Mouse (Mus musculus): ENCODE measurements around the gene Gm2431. TPM values are rescaled to one million over a fixed set of nuclear protein-coding genes. Genes with fewer than 3 reads are reported as not detected.
"Not testable (repeated sequence)": the region's sequence is repeated elsewhere in the genome, so short reads cannot be mapped to it uniquely, and the experiment has no call there.

Gene Gm2431
- not detected for total RNA-seq (2021)
- long read RNA-seq, experiment 1 = 0 reads
- long read RNA-seq, experiment 2 = 0 reads

DNA sequence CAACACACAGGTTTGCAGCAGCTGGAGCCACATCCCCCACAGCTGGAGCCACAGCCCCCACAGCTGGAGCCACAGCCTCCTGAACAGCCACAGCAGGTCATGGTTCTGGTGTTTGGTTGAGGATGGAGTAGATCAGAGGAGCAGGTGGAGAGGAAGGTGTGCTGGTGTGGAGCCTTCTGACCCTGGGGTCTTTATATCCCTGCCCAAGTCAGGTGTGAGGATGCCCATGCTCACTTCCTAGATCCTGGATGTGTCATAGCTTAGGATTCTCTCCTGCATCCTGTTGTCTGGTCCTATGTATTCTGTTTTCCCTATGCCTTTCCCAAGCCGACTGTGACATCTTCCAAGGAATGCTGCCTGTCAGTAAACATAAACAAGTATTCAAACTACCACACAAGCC, at the start of gene Gm2431:
Gene Gm2431, minus strand, starts transcription at position 101 of the 400 bp plus-strand sequence.
- not testable (repeated sequence) for DNase-seq

DNA sequence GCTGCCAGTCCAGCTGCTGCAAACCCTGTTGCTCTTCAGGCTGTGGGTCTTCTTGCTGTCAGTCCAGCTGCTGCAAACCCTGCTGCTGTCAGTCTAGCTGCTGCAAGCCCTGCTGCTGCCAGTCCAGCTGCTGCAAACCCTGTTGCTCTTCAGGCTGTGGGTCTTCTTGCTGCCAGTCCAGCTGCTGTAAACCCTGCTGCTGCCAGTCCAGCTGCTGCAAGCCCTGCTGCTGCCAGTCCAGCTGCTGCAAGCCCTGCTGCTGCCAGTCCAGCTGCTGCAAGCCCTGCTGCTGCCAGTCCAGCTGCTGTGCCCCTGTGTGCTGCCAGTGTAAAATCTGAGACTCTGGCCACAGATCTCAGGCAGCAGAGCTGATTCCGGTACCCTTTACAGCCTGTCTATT, 45.8 kb upstream of the Gm2431 start:
- not testable (repeated sequence) for DNase-seq

- DNase-seq = no peak
Observed at GRCm38 (mm10) chr7:142303249-142303648, 45.1 kb upstream of the Gm2431 start, which contains the start of gene Krtap5-4. TSS of gene Krtap5-4 (plus strand) at chr7:142303549.

DNA sequence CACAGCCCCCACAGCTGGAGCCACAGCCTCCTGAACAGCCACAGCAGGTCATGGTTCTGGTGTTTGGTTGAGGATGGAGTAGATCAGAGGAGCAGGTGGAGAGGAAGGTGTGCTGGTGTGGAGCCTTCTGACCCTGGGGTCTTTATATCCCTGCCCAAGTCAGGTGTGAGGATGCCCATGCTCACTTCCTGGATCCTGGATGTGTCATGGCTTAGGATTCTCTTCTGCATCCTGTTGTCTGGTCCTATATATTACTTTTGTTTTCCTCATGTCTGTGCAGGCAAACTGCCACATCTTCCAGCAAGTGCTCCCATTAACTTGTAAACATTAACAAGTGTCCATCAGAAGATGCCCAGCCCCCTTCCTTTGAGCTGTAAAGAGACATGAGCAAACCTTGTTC, 38.9 kb upstream of the Gm2431 start, which contains the start of gene Krtap5-1:
Gene Krtap5-1, minus strand, starts transcription at position 101 of the 400 bp plus-strand sequence.
- not testable (repeated sequence) for DNase-seq

DNA sequence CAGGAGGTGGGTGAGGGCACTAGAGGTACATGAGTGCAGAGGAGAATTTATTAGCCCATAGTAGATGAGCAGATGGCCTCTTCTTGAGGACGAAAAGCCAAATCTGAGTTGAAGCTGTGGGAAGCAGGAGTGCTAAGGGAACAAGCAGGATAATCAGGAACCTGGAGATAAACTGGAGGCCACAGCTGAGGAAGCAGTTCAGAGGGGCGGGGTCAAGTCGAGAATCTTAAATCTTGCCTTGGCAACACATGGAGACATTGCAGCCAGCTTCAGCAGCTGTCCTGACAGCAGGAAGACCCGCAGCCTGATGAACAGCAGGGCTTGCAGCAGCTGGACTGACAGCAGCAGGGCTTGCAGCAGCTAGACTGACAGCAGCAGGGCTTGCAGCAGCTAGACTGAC, 38.0 kb upstream of the Gm2431 start:
- peak; percentile 12 for DNase-seq

DNA sequence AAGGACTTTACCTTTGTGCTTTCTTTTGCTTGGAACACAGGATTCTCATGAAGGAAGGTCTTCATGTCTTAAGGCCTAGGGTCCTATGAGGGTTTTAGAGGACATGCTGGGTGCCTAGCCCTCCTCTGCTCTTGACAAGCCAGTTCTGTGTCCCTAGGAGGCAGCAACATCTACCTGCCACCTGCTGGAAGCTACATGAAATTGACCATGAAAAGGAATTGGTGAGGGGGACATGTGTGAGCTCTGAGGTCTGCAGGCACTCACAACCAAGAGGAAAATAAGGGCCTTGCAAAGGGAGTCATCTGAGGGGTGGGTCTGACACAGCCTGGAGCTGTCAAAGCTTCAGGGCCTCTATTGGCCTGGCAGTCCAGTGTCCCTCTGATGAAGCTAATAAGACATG, 37.3 kb upstream of the Gm2431 start:
- DNase-seq = no peak

GRCm38 (mm10) chr7:142293851-142294250, 35.7 kb upstream of the Gm2431 start:
- peak; percentile 54 for DNase-seq

- not testable (repeated sequence) for DNase-seq
Observed at GRCm38 (mm10) chr7:142285910-142286612, 27.9 kb upstream of the Gm2431 start.

DNA sequence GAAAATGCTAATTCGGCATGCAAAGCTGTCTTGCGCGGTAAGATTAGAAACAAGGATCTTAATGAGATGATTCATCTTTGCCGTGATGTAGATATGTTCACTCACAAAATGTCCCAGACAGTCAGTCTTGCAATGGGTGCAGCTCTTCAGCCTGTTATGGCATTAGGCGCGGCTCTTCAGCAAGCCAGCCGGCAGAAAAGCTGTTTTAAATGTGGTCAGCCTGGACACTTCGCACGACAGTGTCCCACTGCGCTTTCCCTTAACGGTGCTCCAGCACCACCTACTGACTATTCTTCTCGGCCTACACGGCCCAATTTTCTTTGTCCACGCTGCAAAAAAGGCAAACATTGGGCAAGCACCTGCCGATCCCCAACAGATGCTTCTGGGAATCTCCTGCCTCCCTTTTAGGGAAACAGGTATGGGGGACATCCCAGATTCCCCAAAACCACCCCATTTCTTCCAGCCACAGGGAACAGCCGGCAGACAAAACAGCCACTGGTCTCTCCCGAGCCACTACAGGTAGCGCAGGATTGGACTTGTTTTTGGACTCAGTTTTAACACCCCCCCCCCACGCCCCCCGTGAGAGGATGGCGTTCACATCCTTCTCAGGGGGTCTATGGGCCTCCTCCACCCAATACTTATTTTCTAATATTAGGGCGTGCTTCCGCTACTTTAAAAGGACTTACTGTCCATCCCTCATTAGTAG, 27.1 kb upstream of the Gm2431 start:
- peak; percentile 68 for DNase-seq

GRCm38 (mm10) chr7:142284615-142285080, 26.5 kb upstream of the Gm2431 start:
- DNase-seq = peak; percentile 95

GRCm38 (mm10) chr7:142284023-142284591, 26.0 kb upstream of the Gm2431 start:
- DNase-seq = peak; percentile 70

- DNase-seq = peak; percentile 31
Observed at GRCm38 (mm10) chr7:142282847-142283246, 24.7 kb upstream of the Gm2431 start.

DNA sequence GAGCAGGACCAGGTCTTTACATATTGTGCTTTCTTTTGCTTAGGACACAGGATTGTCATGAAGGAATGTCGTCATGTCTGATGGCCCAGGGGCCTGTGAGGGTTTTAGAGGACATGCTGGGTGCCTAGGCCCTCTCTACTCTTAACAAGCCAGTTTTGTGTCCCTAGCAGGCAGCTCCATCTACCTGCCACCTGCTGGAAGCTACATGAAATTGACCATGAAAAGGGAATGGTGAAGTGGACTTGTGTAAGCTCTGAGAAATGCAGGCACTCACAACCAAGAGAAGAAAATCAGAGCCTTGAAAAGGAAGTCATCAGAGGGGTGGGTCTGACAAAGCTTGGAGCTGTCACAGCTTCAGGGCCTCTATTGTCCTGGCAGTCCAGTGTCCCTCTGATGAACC, 21.1 kb upstream of the Gm2431 start:
- not testable (repeated sequence) for DNase-seq

GRCm38 (mm10) chr7:142278183-142278582, 20.0 kb upstream of the Gm2431 start:
- DNase-seq = peak; percentile 83

DNA sequence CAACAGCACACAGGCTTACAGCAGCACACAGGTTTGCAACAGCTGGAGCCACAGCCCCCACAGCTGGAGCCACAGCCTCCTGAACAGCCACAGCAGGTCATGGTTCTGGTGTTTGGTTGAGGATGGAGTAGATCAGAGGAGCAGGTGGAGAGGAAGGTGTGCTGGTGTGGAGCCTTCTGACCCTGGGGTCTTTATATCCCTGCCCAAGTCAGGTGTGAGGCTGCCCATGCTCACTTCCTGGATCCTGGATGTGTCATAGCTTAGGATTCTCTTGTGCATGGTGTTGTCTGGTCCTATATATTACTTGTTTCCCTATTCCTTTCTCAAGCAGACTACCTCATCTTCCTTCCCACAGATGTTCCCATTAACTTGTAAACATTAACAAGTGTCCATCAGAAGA, 16.1 kb upstream of the Gm2431 start, which contains the start of gene Gm4559:
Gene Gm4559, minus strand, starts transcription at position 101 of the 400 bp plus-strand sequence.
- DNase-seq = not testable (repeated sequence)

DNA sequence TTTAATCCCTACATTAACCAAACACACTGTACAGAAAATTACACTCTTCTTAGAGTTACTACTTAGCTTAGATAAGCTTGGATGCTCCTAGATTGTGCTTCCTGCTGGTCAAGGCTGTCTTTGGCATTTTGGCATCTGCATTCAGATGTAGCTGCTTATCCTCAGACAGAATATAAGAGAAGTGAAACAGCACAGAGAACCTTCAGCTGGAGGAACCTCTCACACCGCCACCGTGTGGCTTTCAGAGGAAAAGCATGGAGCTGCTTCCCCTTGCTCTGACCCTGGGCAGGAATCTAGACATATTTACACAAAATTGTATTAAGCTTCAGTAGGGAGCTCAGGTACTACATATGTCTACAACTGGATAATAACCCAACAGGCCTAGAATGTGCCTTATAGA, 2.6 kb downstream of the Gm2431 start:
- DNase-seq = peak; percentile 54

DNA sequence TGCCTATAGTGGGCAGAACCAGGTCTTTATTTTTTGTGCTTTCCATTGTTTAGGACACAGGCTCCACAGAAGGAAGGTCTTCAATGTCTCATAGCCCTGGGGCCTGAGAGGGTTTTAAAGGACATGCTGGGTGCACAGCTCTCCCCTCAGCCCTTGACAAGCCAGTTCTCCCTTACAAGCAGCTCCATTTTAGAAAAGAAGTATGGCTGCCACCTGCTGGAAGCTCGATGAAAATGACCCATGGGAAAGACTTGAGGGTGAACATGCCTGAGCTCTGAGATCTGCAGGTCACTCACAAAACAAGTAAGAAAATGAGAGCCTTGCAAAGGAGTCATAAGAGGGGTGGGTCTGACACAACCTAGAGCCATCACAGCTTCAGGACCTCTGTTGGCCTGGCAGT, 8.3 kb downstream of the Gm2431 start:
- DNase-seq = peak; percentile 47

GRCm38 (mm10) chr7:142240978-142241377, 17.2 kb downstream of the Gm2431 start, which contains the start of gene Gm40460:
TSS of gene Gm40460 (minus strand) at chr7:142241078.
- no peak for DNase-seq

- no peak for DNase-seq
Observed at GRCm38 (mm10) chr7:142231540-142231939, 26.6 kb downstream of the Gm2431 start.

GRCm38 (mm10) chr7:142229871-142230270, 28.3 kb downstream of the Gm2431 start, which contains the start of gene Krtap5-5:
TSS of gene Krtap5-5 (minus strand) at chr7:142229971.
- not testable (repeated sequence) for DNase-seq

DNA sequence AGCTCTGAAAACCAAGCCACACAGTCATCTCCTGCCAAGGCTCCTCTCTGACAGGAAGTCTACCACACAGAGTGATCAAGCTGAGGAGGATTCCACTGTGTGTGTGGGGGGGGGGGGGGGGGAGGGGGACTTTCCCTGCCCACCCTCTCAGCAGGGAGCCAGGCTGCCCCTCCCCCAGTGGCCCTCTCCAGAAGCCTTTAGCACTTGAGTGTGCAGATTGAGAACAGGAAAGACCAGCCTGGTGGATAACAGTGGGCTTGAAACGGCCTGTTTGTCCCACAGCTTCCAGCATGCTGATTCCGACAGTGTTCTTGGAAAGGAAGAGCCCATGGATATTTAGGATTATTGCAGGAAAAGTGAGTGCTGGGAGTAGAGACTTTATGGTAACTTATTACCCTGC, 33.6 kb downstream of the Gm2431 start:
- DNase-seq = no peak

GRCm38 (mm10) chr7:142212136-142212535, 46.0 kb downstream of the Gm2431 start:
- not testable (repeated sequence) for DNase-seq

- no peak for DNase-seq
Observed at GRCm38 (mm10) chr7:142211559-142211958, 46.6 kb downstream of the Gm2431 start, which contains the start of gene Gm7579. TSS of gene Gm7579 (plus strand) at chr7:142211859.

Data from adrenal gland, postnatal 10 days (tissue).